8 mouse cellular contexts compared by ENCODE assay signal in genomic region chr11:101276319-101277070, GRCm38 (mm10). TPM values are rescaled to one million over a fixed set of nuclear protein-coding genes. Genes with fewer than 3 reads are reported as not detected.
A peak's percentile ranks its signal among the peaks of the same experiment; 100 is the strongest.
DNase-seq lines count a peak whose midpoint lies in the region; ATAC-seq and TF ChIP-seq lines count a peak whose summit lies in the region.

No protein-coding gene starts in this region.

- peak overlapping the region; percentile 34; the same call in 1 of the 2 replicates for H3K27ac ChIP-seq in lung, postnatal 0 days (ENCODE audit: low read length)
- H3K27ac ChIP-seq in limb, embryonic 10.5 days, result peak overlapping the region; percentile 26; the same call in 1 of the 2 replicates
- H3K27ac ChIP-seq in gastrocnemius, adult 2 months, result no peak overlapping the region

- H3K9me3 ChIP-seq in erythroblast, embryonic 14.5 days (ENCODE audit: control insufficient read depth, low read length), result no peaks in the 10 kb centered on the region
- no peaks in the 10 kb centered on the region for H3K9me3 ChIP-seq in lung, postnatal 0 days (ENCODE audit: low read length)
- no peaks in the 10 kb centered on the region for H3K9me3 ChIP-seq in limb, embryonic 10.5 days (replicated peaks)

- peak; percentile 57 for DNase-seq in lung, postnatal 0 days (ENCODE audit: low spot score)
- no peak for DNase-seq in lung, postnatal 25 days (ENCODE audit: low spot score)
- no peak for DNase-seq in limb, embryonic 10.5 days (ENCODE audit: low spot score)
- DNase-seq in testis, postnatal 10 days (ENCODE audit: low spot score), result peak; percentile 51
- DNase-seq in gastrocnemius, adult 2 months, result no peak
- DNase-seq in layer of hippocampus, adult 11-12 months (ENCODE audit: low spot score), result no peak

- no peak overlapping the region; the same call in 1 of the 2 replicates for H3K9ac ChIP-seq in lung, postnatal 0 days (replicated peaks; ENCODE audit: low read depth)

- peak overlapping the region; percentile 36 for H3K4me2 ChIP-seq in lung, postnatal 0 days (replicated peaks; ENCODE audit: low read depth, low read length)

- H3K4me3 ChIP-seq in erythroblast, embryonic 14.5 days (replicated peaks), result peak overlapping the region; percentile 10
- H3K4me3 ChIP-seq in lung, postnatal 0 days (ENCODE audit: low read depth, low read length), result no peak overlapping the region
- H3K4me3 ChIP-seq in limb, embryonic 10.5 days, result peak overlapping the region; percentile 18
- H3K4me3 ChIP-seq in gastrocnemius, adult 2 months, result no peak overlapping the region

- TF ChIP-seq CTCF in lung, postnatal 0 days (IDR thresholded peaks at IDR 0.05), result 0 out of 2 replicates have a peak, but pooled peaks have one; percentile 2
- no peak for TF ChIP-seq CTCF in gastrocnemius, adult 2 months (IDR thresholded peaks at IDR 0.05)

- ATAC-seq in erythroblast, adult 5-6 weeks (replicated peaks; ENCODE audit: low FRiP score, poor library complexity, severe bottlenecking), result no peak
- 0 out of 2 replicates have a peak, but pooled peaks have one; percentile 15 for ATAC-seq in lung, postnatal 0 days

- intact Hi-C loops in gastrocnemius, adult 2 months (cut with DNase I), result no loop called here

- peaks cover 38% of the 10 kb centered on the region for H3K4me1 ChIP-seq in erythroblast, embryonic 14.5 days (ENCODE audit: control insufficient read depth)
- H3K4me1 ChIP-seq in lung, postnatal 0 days (ENCODE audit: insufficient read depth, low read depth, low read length), result peaks cover 14% of the 10 kb centered on the region; the same call in 1 of the 2 replicates
- H3K4me1 ChIP-seq in limb, embryonic 10.5 days, result peaks cover 40% of the 10 kb centered on the region

- H3K27me3 ChIP-seq in erythroblast, embryonic 14.5 days (ENCODE audit: control insufficient read depth), result peaks cover 8% of the 10 kb centered on the region
- H3K27me3 ChIP-seq in lung, postnatal 0 days (replicated peaks; ENCODE audit: insufficient read depth, low read length), result no peaks in the 10 kb centered on the region
- H3K27me3 ChIP-seq in limb, embryonic 10.5 days (ENCODE audit: low read depth, poor library complexity, severe bottlenecking), result peaks cover 47% of the 10 kb centered on the region

- peaks cover 47% of the 10 kb centered on the region for H3K36me3 ChIP-seq in erythroblast, embryonic 14.5 days (ENCODE audit: control insufficient read depth)
- no peaks in the 10 kb centered on the region for H3K36me3 ChIP-seq in lung, postnatal 0 days (ENCODE audit: insufficient read depth, low read length)
- H3K36me3 ChIP-seq in limb, embryonic 10.5 days, result peaks cover 17% of the 10 kb centered on the region

- WGBS in lung, postnatal 0 days, result 23% methylated on average over 26 of the region's 27 CpGs
- 30% methylated on average over 27 of the region's 27 CpGs for WGBS in limb, embryonic 10.5 days

- TF ChIP-seq EP300 in lung, postnatal 0 days (IDR thresholded peaks at IDR 0.05), result no peak

RNA-seq across cellular contexts. Expression of gene Cntd1, which starts 2.3 kb away (rescaled TPM):
- 0.02 TPM in 1 of 2 replicates, not detected in the other for polyA plus RNA-seq in erythroblast, embryonic 14.5 days (2012)
- 0.96 TPM in 1 of 2 replicates, not detected in the other for total RNA-seq in erythroblast, adult 5-6 weeks (2015; ENCODE audit: low replicate concordance)
- 2.2 and 5.4 TPM in 2 replicates for total RNA-seq in erythroblast, adult 5-6 weeks (2017; ENCODE audit: low replicate concordance)
- polyA plus RNA-seq in lung, postnatal 0 days (2015; fragmentation: Nextera tagmentation; extraction: Ambion mirVana), result 1.1 TPM in 2 replicates
- 1.1 TPM in 2 replicates for polyA plus RNA-seq in limb, embryonic 10.5 days (2016; fragmentation: Nextera tagmentation; extraction: Ambion mirVana)
- under 1 TPM; 0.20 to 0.36 TPM for total RNA-seq in gastrocnemius, adult 2 months (2021)

RNA-seq across cellular contexts. Expression of gene Coa3, which starts 2.4 kb away (rescaled TPM):
- 2.2 and 4.5 TPM in 2 replicates for polyA plus RNA-seq in erythroblast, embryonic 14.5 days (2012)
- 12.3 and 29.8 TPM in 2 replicates for total RNA-seq in erythroblast, adult 5-6 weeks (2015; ENCODE audit: low replicate concordance)
- total RNA-seq in erythroblast, adult 5-6 weeks (2017; ENCODE audit: low replicate concordance), result 5.3 and 10.6 TPM in 2 replicates
- polyA plus RNA-seq in lung, postnatal 0 days (2015; fragmentation: Nextera tagmentation; extraction: Ambion mirVana), result 159 and 166 TPM in 2 replicates
- polyA plus RNA-seq in limb, embryonic 10.5 days (2016; fragmentation: Nextera tagmentation; extraction: Ambion mirVana), result 187 and 192 TPM in 2 replicates
- total RNA-seq in gastrocnemius, adult 2 months (2021), result 10 to 100 TPM; 63.0 to 87.7 TPM

RNA-seq across cellular contexts. Expression of gene Wnk4, which starts 16.1 kb away (rescaled TPM):
- polyA plus RNA-seq in erythroblast, embryonic 14.5 days (2012), result 14.8 and 19.5 TPM in 2 replicates
- 2.3 and 17.7 TPM in 2 replicates for total RNA-seq in erythroblast, adult 5-6 weeks (2015; ENCODE audit: low replicate concordance)
- total RNA-seq in erythroblast, adult 5-6 weeks (2017; ENCODE audit: low replicate concordance), result 1.5 and 6.0 TPM in 2 replicates
- 10.6 and 14.6 TPM in 2 replicates for polyA plus RNA-seq in lung, postnatal 0 days (2015; fragmentation: Nextera tagmentation; extraction: Ambion mirVana)
- 4.7 and 6.2 TPM in 2 replicates for polyA plus RNA-seq in limb, embryonic 10.5 days (2016; fragmentation: Nextera tagmentation; extraction: Ambion mirVana)
- under 1 TPM; 0.08 to 0.22 TPM for total RNA-seq in gastrocnemius, adult 2 months (2021)

RNA-seq across cellular contexts. Expression of gene Vps25, which starts 23.0 kb away (rescaled TPM):
- polyA plus RNA-seq in erythroblast, embryonic 14.5 days (2012), result 16.1 and 19.2 TPM in 2 replicates
- 83.8 and 91.5 TPM in 2 replicates for total RNA-seq in erythroblast, adult 5-6 weeks (2015; ENCODE audit: low replicate concordance)
- total RNA-seq in erythroblast, adult 5-6 weeks (2017; ENCODE audit: low replicate concordance), result 25.0 and 31.3 TPM in 2 replicates
- 121 and 133 TPM in 2 replicates for polyA plus RNA-seq in lung, postnatal 0 days (2015; fragmentation: Nextera tagmentation; extraction: Ambion mirVana)
- 118 and 127 TPM in 2 replicates for polyA plus RNA-seq in limb, embryonic 10.5 days (2016; fragmentation: Nextera tagmentation; extraction: Ambion mirVana)
- 10 to 100 TPM; 40.2 to 53.4 TPM for total RNA-seq in gastrocnemius, adult 2 months (2021)

RNA-seq across cellular contexts. Expression of gene Becn1, which starts 25.6 kb away (rescaled TPM):
- polyA plus RNA-seq in erythroblast, embryonic 14.5 days (2012), result 17.9 and 19.6 TPM in 2 replicates
- 98.0 and 105 TPM in 2 replicates for total RNA-seq in erythroblast, adult 5-6 weeks (2015; ENCODE audit: low replicate concordance)
- total RNA-seq in erythroblast, adult 5-6 weeks (2017; ENCODE audit: low replicate concordance), result 362 and 618 TPM in 2 replicates
- 149 and 152 TPM in 2 replicates for polyA plus RNA-seq in lung, postnatal 0 days (2015; fragmentation: Nextera tagmentation; extraction: Ambion mirVana)
- 148 TPM in 2 replicates for polyA plus RNA-seq in limb, embryonic 10.5 days (2016; fragmentation: Nextera tagmentation; extraction: Ambion mirVana)
- total RNA-seq in gastrocnemius, adult 2 months (2021), result 10 to 100 TPM; 79.6 to 85.8 TPM

Comparison
In these comparisons a context has a peak if more than half of its experiments do, and no peak if none do; other contexts are left out.
1. DNase-seq: peak in lung, postnatal 0 days (single experiment) and testis, postnatal 10 days (single experiment); none in lung, postnatal 25 days (single experiment), limb, embryonic 10.5 days (single experiment), gastrocnemius, adult 2 months (single experiment) and layer of hippocampus, adult 11-12 months (single experiment).
2. H3K4me3 ChIP-seq: peak in erythroblast, embryonic 14.5 days (single experiment) and limb, embryonic 10.5 days (single experiment); none in lung, postnatal 0 days (single experiment) and gastrocnemius, adult 2 months (single experiment).
3. RNA of gene Coa3, which starts 2.4 kb away (polyA plus RNA-seq): 187 to 192 TPM in limb, embryonic 10.5 days and 159 to 166 TPM in lung, postnatal 0 days; 2.2 to 4.5 TPM in erythroblast, embryonic 14.5 days; every median in the first group is over 10 times any median in the second.